Mouse (Mus musculus) spleen, adult 2 months (tissue): ENCODE results near the gene Ate1. TPM values are rescaled to one million over a fixed set of nuclear protein-coding genes. Genes with fewer than 3 reads are reported as not detected.

Experiments used
- DNase-seq, 2 experiments: peaks; one replicate each; pipeline versions ENCODE4 v3.0.0 to v3.0.0-alpha.2; 2012 to 2021; ENCODE audit warnings: low spot score in 2 of 2, low read depth in 1 of 2
- H3K27ac ChIP-seq: fragments of 200-500 bp; 2 replicates; pipeline ENCODE4 v1.5.1; 2012; ENCODE audit warnings: low read length, inconsistent platforms; ENCODE audit not compliant: insufficient read depth
- H3K27me3 ChIP-seq: fragments of 200-500 bp; 2 replicates; pipeline ENCODE4 v1.6.1; 2012; ENCODE audit warnings: mild to moderate bottlenecking, moderate library complexity, low read length, inconsistent platforms; ENCODE audit not compliant: control insufficient read depth, insufficient read depth
- H3K36me3 ChIP-seq: fragments of 200-500 bp; 2 replicates; pipeline ENCODE4 v1.6.1; 2012; ENCODE audit warnings: mild to moderate bottlenecking, low read length, inconsistent platforms; ENCODE audit not compliant: control insufficient read depth, insufficient read depth
- H3K4me1 ChIP-seq: fragments of 200-500 bp; 2 replicates; pipeline ENCODE4 v1.6.1; 2011; ENCODE audit warnings: inconsistent platforms; ENCODE audit not compliant: control insufficient read depth, insufficient read depth, insufficient read length
- H3K4me3 ChIP-seq: fragments of 200-500 bp; 2 replicates; pipeline ENCODE4 v1.5.1; 2011; ENCODE audit warnings: mild to moderate bottlenecking, inconsistent platforms; ENCODE audit not compliant: insufficient read depth, insufficient read length; ENCODE audit errors: extremely low read depth
- CTCF ChIP-seq: fragments of 200-500 bp; IDR thresholded peaks from 2 replicates; pipeline ENCODE4 v1.5.1; 2011; ENCODE audit warnings: mild to moderate bottlenecking, inconsistent platforms; ENCODE audit not compliant: insufficient read depth, insufficient read length, insufficient replicate concordance; ENCODE audit errors: extremely low read depth
- POLR2A ChIP-seq: fragments of 200-500 bp; IDR thresholded peaks from 2 replicates; pipeline ENCODE4 v1.6.1; 2011; ENCODE audit warnings: low read depth, low read length, inconsistent platforms
- WGBS: fragments of 180-500 bp; shearing (Covaris S2); methylation state at CpG from one replicate; pipeline ENCODE4 v1.1.7; 2018; 5-methylcytosine and 5-hydroxymethylcytosine counted together
- polyA plus RNA-seq: library from polyadenylated mRNA; depleted of rRNA; stranded (reverse); fragments of >200 nt; gene quantifications from 2 replicates; pipeline ENCODE4 v1.2.3, GENCODE M21; 2012; rRNA removed

The Ate1 gene
- polyA plus RNA-seq, 1 experiment, result 5.3 TPM

DNA sequence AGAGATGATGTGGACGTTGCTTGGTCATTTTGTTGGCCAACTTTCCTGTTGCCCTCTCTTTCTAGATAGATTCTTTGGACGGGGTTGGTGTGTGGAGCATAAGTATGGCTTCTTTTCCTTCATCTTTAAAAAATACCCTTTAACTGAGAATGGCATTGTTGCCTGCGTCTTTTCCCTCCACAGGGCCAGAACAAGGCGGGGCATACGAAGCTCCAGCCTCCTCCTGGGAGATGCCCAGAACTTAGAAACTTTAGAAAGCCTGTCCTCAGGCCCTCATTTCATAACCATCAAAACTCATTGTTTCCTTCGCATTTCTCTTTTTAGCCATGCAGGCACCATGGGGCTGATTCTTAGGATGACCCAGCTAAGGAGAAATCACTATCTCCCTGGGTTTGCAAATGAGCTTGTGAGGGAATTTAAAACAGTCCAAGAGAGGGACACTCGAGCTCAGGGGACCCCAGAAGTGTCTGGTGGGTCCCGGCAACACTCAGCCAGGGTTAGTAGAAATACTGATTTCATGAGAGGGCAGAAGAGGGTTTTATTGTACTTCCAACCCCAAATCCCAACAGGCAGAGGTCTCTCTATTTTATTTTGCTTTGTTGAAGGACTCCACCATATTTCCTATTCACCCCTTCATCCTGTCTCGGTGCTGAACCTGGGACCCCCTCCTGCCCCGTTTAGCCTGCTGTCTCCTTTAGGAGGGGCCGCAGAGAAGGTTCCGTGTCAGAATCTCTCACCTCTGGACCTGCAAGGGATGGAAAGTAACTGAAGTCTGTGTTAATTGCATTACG lies 151.9 kb downstream of the Ate1 start:
- Histone ChIP-seq H3K36me3 (no peaks in the 10 kb centered on the region), H3K27me3 (no peaks in the 10 kb centered on the region), H3K4me3 (no peak overlapping the region), H3K27ac (no peak overlapping the region), H3K4me1 (no peaks in the 10 kb centered on the region)
- DNase-seq, result no peak
- WGBS, result 69% methylated on average over 13 of the region's 13 CpGs
- TF ChIP-seq POLR2A, result no peak
- no peak for TF ChIP-seq CTCF

- H3K27me3 ChIP-seq, result no peaks in the 10 kb centered on the region
- no peaks in the 10 kb centered on the region for H3K4me1 ChIP-seq
- no peak overlapping the region for H3K4me3 ChIP-seq
- DNase-seq, result no peak
- WGBS, result 79% methylated on average over 12 of the region's 12 CpGs
- H3K27ac ChIP-seq, result no peak overlapping the region
- TF ChIP-seq CTCF (no peak), POLR2A (no peak)
- no peaks in the 10 kb centered on the region for H3K36me3 ChIP-seq
These were observed 152.7 kb downstream of the Ate1 start for GRCm38 (mm10) chr7:130367222-130368035.

DNA sequence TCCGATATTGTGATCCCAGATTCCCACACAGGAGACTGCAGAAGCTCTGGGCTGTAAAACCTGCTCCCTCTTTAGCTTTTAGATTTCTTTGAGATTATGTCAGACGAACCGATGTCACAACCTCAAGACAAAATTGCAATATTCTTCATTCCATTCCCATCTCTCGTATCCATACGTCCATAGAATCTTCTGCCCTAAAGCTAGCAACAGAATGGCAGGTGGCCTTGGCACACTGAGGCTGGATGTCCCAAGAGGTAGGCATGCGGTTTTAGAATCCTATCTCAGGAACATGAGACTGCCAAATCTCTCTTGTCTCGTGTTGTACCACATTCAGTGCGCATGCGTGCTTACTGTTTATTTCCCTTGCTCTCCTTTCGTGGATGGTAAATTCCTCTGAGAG lies 154.5 kb downstream of the Ate1 start:
- no peak for DNase-seq
- Histone ChIP-seq H3K4me3 (no peak overlapping the region), H3K27ac (no peak overlapping the region), H3K4me1 (no peaks in the 10 kb centered on the region), H3K27me3 (no peaks in the 10 kb centered on the region), H3K36me3 (no peaks in the 10 kb centered on the region)
- TF ChIP-seq POLR2A, result no peak
- TF ChIP-seq CTCF, result no peak
- WGBS, result 94% methylated on average over 10 of the region's 10 CpGs

Other genes starting within 250 kb of the Ate1 start
- gene Nsmce4a, start 52.7 kb upstream of the Ate1 start, polyA plus RNA-seq, result 43.9 and 76.0 TPM in 2 replicates
- gene Tacc2, start 57.1 kb upstream of the Ate1 start, polyA plus RNA-seq, result 4.3 and 5.5 TPM in 2 replicates